Mouse (Mus musculus): Measurements from ENCODE around the gene Apba1. TPM values are rescaled to one million over a fixed set of nuclear protein-coding genes. Genes with fewer than 3 reads are reported as not detected.

Apba1 gene
- total RNA-seq, 2 experiments from 2014 or later: 1.7 to 2.3 TPM

GRCm38 (mm10) chr19:23803221-23803870 is 44.7 kb downstream of the Apba1 start:
- no peak for ATAC-seq (replicated peaks; ENCODE audit: low FRiP score, poor library complexity, severe bottlenecking)

GRCm38 (mm10) chr19:23806796-23807195 is 48.1 kb downstream of the Apba1 start:
- no peak for ATAC-seq (replicated peaks; ENCODE audit: low FRiP score, poor library complexity, severe bottlenecking)

GRCm38 (mm10) chr19:23807371-23807770 is 48.7 kb downstream of the Apba1 start:
- no peak for ATAC-seq (replicated peaks; ENCODE audit: low FRiP score, poor library complexity, severe bottlenecking)

- ATAC-seq (replicated peaks; ENCODE audit: low FRiP score, poor library complexity, severe bottlenecking): no peak
These were observed 50.5 kb downstream of the Apba1 start for GRCm38 (mm10) chr19:23809236-23809635.

GRCm38 (mm10) chr19:23810512-23810911 is 51.8 kb downstream of the Apba1 start:
- ATAC-seq (replicated peaks; ENCODE audit: low FRiP score, poor library complexity, severe bottlenecking): no peak

GRCm38 (mm10) chr19:23810976-23811375 is 52.3 kb downstream of the Apba1 start:
- ATAC-seq (replicated peaks; ENCODE audit: low FRiP score, poor library complexity, severe bottlenecking): no peak

- ATAC-seq (replicated peaks; ENCODE audit: low FRiP score, poor library complexity, severe bottlenecking): no peak
These were observed 58.1 kb downstream of the Apba1 start for GRCm38 (mm10) chr19:23816762-23817161.

GRCm38 (mm10) chr19:23817196-23817595 is 58.5 kb downstream of the Apba1 start:
- no peak for ATAC-seq (replicated peaks; ENCODE audit: low FRiP score, poor library complexity, severe bottlenecking)

GRCm38 (mm10) chr19:23819882-23820281 is 61.2 kb downstream of the Apba1 start:
- no peak for ATAC-seq (replicated peaks; ENCODE audit: low FRiP score, poor library complexity, severe bottlenecking)

- ATAC-seq (replicated peaks; ENCODE audit: low FRiP score, poor library complexity, severe bottlenecking): no peak
These were observed 63.8 kb downstream of the Apba1 start for GRCm38 (mm10) chr19:23822497-23822896.

- no peak for ATAC-seq (replicated peaks; ENCODE audit: low FRiP score, poor library complexity, severe bottlenecking)
These were observed 64.8 kb downstream of the Apba1 start for GRCm38 (mm10) chr19:23823533-23823932.

- ATAC-seq (replicated peaks; ENCODE audit: low FRiP score, poor library complexity, severe bottlenecking): no peak
These were observed 67.6 kb downstream of the Apba1 start for GRCm38 (mm10) chr19:23826251-23826650.

GRCm38 (mm10) chr19:23830761-23831160 is 72.1 kb downstream of the Apba1 start:
- ATAC-seq (replicated peaks; ENCODE audit: low FRiP score, poor library complexity, severe bottlenecking): no peak

GRCm38 (mm10) chr19:23833685-23834682 is 75.3 kb downstream of the Apba1 start:
- no peak for ATAC-seq (replicated peaks; ENCODE audit: low FRiP score, poor library complexity, severe bottlenecking)

- no peak for ATAC-seq (replicated peaks; ENCODE audit: low FRiP score, poor library complexity, severe bottlenecking)
These were observed 76.0 kb downstream of the Apba1 start for GRCm38 (mm10) chr19:23834721-23835120.

- ATAC-seq (replicated peaks; ENCODE audit: low FRiP score, poor library complexity, severe bottlenecking): no peak
These were observed 97.1 kb downstream of the Apba1 start for GRCm38 (mm10) chr19:23855832-23856231.

GRCm38 (mm10) chr19:23858091-23858490 is 99.4 kb downstream of the Apba1 start:
- ATAC-seq (replicated peaks; ENCODE audit: low FRiP score, poor library complexity, severe bottlenecking): no peak

GRCm38 (mm10) chr19:23858781-23859180 is 100.1 kb downstream of the Apba1 start:
- no peak for ATAC-seq (replicated peaks; ENCODE audit: low FRiP score, poor library complexity, severe bottlenecking)

- no peak for ATAC-seq (replicated peaks; ENCODE audit: low FRiP score, poor library complexity, severe bottlenecking)
These were observed 101.6 kb downstream of the Apba1 start for GRCm38 (mm10) chr19:23860151-23860820.

- ATAC-seq (replicated peaks; ENCODE audit: low FRiP score, poor library complexity, severe bottlenecking): no peak
These were observed 104.0 kb downstream of the Apba1 start for GRCm38 (mm10) chr19:23862736-23863135.

Data from erythroid progenitor cell, adult 5-6 weeks (primary cell).